Mouse (Mus musculus) left cerebral cortex, postnatal 10 days (tissue): ENCODE measurements around the gene Wnt16. TPM values are rescaled to one million over a fixed set of nuclear protein-coding genes. Genes with fewer than 3 reads are reported as not detected.
"Not testable (repeated sequence)": the region's sequence is repeated elsewhere in the genome, so short reads cannot be mapped to it uniquely, and the experiment has no call there.

Experiments
- DNase-seq, 2 experiments: peaks; one replicate each; pipeline ENCODE4 v3.0.0; 2021 to 2022; ENCODE audit warnings: low spot score in 2 of 2, mixed read lengths in 1 of 2; ENCODE audit errors: extremely low spot score in 1 of 2
- intact Hi-C: fragments of 180-260 bp; cut with DNase I; formaldehyde crosslinking; loops from one replicate; pipeline ENCODE4 v1.15.1; 2025
- total RNA-seq, 2 experiments: library from RNA; stranded (reverse); gene quantifications; 2 replicates each; pipeline ENCODE4 v1.2.3; 2021

Wnt16 gene
- 1 to 10 TPM; 1.2 to 1.9 TPM for total RNA-seq

- peak in 1 of 2 experiments; percentile 62 for DNase-seq
Observed at GRCm38 (mm10) chr6:22288004-22288736, at the start of gene Wnt16. Gene Wnt16, plus strand, starts transcription at chr6:22288227.

GRCm38 (mm10) chr6:22243321-22243720 is 44.7 kb upstream of the Wnt16 start:
- no peak for DNase-seq
- intact Hi-C loops = no loop called here

More at GRCm38 (mm10) chr6:22288004-22288736, at the start of gene Wnt16:
- intact Hi-C loops = no loop called here

DNA sequence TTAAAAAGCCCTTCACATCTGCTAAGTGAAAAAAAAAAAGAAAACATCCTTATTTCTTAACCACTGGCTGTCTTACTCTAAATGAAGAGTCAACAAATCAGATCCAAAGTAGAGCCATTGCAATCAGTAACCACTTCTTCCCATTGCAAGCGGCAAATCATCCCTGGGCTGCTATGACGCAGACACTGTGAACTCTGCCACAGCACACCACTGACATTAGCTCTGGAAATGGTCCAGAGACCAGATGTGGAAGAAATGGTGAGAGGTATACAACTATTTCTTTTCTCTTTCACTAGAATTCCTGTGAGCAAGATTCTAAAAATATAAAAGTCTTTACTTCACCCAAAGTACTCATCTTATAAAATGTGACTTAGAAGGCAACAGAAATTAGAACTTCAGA is 41.3 kb upstream of the Wnt16 start:
- intact Hi-C loops = no loop called here
- DNase-seq = no peak

GRCm38 (mm10) chr6:22258784-22259183 is 29.2 kb upstream of the Wnt16 start:
- intact Hi-C loops = no loop called here
- DNase-seq = no peak

- no peak for DNase-seq
- intact Hi-C loops = no loop called here
Observed at GRCm38 (mm10) chr6:22262519-22262918, 25.5 kb upstream of the Wnt16 start.

DNA sequence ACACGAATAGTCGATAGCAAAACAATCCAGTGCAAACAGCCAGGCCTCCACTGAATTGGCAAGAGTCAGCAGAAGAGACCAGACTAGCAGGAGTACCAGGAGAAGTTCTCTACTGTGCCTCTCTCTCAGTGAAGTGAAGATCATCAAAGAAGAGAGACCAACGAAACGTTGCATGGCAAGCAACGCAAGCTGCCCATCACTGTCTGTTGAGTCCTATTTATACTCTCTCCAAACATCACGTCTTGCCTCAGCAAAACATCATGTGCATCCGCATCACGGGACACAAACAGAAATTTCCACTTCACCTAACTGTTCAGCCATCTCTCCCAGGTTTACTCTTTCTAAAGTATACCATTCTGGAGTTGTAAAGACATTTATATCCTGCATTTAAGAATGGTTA is 23.9 kb upstream of the Wnt16 start:
- intact Hi-C loops, DNase-seq: not testable (repeated sequence)

- intact Hi-C loops = no loop called here
Observed at GRCm38 (mm10) chr6:22266018-22266417, 22.0 kb upstream of the Wnt16 start.

GRCm38 (mm10) chr6:22267807-22268667 is 20.0 kb upstream of the Wnt16 start:
- no peak for DNase-seq
- intact Hi-C loops = no loop called here

More at GRCm38 (mm10) chr6:22266018-22266417, 22.0 kb upstream of the Wnt16 start:
- no peak for DNase-seq

- intact Hi-C loops = no loop called here
Observed at GRCm38 (mm10) chr6:22268677-22269076, 19.4 kb upstream of the Wnt16 start.

GRCm38 (mm10) chr6:22269840-22270521 is 18.0 kb upstream of the Wnt16 start:
- intact Hi-C loops = no loop called here
- DNase-seq = no peak

More at GRCm38 (mm10) chr6:22268677-22269076, 19.4 kb upstream of the Wnt16 start:
- DNase-seq = no peak

GRCm38 (mm10) chr6:22277941-22278340 is 10.1 kb upstream of the Wnt16 start:
- intact Hi-C loops = no loop called here
- no peak for DNase-seq

- DNase-seq = peak in 1 of 2 experiments; percentile 72
- intact Hi-C loops = no loop called here
Observed at GRCm38 (mm10) chr6:22280217-22280861, 7.7 kb upstream of the Wnt16 start.

DNA sequence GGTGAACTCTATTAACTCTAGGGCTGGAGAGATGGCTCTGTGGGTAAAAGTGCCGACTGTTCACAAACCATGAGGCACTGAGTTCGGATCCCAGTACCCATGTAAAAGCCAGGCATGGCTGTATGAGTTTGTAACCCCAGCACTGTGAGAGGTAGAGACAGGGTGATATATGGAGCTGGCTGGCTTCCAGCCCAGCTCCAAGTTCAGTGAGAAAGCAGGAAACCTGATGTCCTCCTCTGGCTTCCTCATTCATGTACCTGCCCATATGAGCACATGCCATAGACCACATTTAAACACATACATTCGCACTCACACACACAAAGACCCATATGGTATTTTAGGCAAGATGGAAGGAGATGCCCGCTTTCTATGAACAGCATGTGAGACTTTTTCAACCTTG is 5.6 kb upstream of the Wnt16 start:
- intact Hi-C loops = no loop called here
- DNase-seq = no peak

DNA sequence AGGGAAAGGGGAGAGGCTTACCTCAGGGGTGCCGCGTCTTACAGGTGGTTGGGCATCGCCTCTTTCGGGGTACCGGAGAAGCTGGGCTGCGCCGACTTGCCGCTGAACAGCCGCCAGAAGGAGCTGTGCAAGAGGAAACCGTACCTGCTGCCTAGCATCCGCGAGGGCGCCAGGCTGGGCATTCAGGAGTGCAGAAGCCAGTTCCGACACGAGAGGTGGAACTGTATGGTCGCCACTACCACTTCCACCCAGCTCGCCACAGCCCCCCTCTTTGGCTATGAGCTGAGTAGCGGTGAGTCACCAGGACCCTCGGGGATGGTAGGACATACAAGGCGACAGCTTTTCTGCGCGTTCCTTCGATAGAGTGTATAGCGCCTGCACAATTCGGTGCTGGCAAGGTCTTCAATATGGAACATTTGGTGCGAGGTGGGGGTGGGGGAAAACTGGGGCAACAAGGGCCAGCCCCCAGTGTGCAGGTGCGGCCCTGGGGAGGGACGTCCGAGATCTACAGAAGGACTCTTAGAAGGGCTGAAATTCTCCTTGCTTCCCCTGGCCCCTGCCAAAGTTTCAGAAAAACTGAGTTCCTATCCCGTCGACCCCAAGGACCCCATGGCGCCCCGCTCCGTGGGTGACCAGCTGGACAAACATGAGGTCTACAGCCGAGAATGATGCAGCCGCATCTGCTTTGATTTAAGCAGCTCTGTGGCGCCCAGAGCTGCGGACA is 872 bp downstream of the Wnt16 start:
- DNase-seq = peak in 1 of 2 experiments; percentile 60
- intact Hi-C loops = no loop called here

DNA sequence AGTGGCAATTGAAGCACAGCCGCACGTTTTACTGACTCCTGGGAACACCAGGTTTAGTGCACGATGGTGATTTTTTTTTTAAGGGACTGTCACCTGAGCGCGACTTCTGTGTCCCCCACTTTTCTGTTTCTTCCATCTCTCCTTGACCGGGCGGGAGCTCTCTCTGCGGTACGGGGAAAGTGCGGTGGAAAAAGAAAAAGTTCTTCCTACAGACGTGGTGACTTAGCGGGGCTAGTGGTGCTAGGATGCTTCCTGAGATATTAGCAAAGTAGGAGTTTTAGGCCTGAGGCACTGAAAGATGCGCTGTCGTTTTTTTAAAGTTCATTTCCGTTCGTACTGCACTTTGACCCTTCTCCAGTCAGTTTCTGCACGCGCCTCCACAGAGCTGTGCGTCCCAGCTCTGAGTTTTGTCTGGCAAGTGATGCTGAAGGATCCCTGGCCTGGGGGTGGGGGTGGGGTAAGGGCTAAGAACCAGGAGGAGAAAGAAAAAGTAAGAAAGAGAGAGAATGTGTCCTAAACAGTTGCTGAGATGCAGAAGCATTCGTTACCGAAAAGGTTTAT is 1.5 kb downstream of the Wnt16 start:
- intact Hi-C loops = no loop called here

DNA sequence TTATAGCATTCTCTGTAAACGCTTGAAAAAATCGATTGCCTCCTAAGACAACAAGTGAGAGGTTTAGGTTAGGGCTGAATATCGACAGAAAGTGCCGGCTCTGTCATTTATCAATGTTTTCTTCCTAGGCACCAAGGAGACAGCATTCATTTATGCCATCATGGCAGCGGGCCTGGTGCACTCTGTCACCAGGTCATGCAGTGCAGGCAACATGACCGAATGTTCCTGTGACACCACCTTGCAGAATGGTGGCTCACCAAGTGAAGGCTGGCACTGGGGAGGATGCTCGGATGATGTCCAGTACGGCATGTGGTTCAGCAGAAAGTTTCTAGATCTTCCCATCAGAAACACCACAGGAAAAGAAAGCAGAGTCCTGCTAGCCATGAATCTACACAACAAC is 2.8 kb downstream of the Wnt16 start:
- DNase-seq = no peak
- intact Hi-C loops = no loop called here

More for the DNA sequence above, 1.5 kb downstream of the Wnt16 start:
- DNase-seq = no peak

- intact Hi-C loops = no loop called here
- DNase-seq = no peak
Observed at GRCm38 (mm10) chr6:22292056-22292455, 4.0 kb downstream of the Wnt16 start.

DNA sequence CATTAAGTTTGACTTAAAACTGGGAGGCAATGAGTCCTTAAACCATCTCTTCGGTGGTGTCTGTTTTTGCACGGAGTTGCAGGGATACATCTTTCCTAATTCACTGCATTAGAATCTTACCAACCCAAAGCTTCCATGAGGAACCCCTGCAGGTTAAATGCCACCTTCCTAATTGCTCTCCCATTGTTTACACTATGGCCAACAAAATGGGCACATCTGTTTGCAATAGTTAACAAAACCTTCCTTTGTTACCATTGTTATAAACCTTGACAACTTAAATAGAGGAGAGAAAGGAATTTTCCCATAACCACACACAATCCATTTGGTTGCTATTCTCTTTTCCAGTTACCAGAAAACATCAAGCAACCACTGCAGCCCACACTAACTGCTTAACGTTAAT is 5.9 kb downstream of the Wnt16 start:
- intact Hi-C loops = no loop called here

More for the DNA sequence above, 5.9 kb downstream of the Wnt16 start:
- DNase-seq = no peak
